Comparison of ENCODE assay signal across 10 mouse cellular contexts in genomic region chr15:10400415-10400814, GRCm38 (mm10). TPM values are rescaled to one million over a fixed set of nuclear protein-coding genes. Genes with fewer than 3 reads are reported as not detected.
A peak's percentile ranks its signal among the peaks of the same experiment; 100 is the strongest.
DNase-seq lines count a peak whose midpoint lies in the region; ATAC-seq and TF ChIP-seq lines count a peak whose summit lies in the region.
"Had no signal": no experiment of that assay in that cellular context is flagged by ENCODE, and none has a peak within 500 bp of the region (broad histone marks: within the 10 kb centered on the region; RNA-seq: fewer than 3 reads in every experiment).

No protein-coding gene starts in this region.

- no peak overlapping the region for H3K9ac ChIP-seq in heart, adult 2 months (ENCODE audit: low read depth, low read length)
- no peak overlapping the region for H3K9ac ChIP-seq in heart, embryonic 12.5 days
- H3K9ac ChIP-seq: neural tube, embryonic 12.5 days had no signal

- no peak overlapping the region for H3K4me2 ChIP-seq in heart, embryonic 12.5 days
- H3K4me2 ChIP-seq: neural tube, embryonic 12.5 days had no signal

- H3K4me3 ChIP-seq in heart, adult 2 months = no peak overlapping the region
- no peak overlapping the region for H3K4me3 ChIP-seq in heart, embryonic 12.5 days
- H3K4me3 ChIP-seq: neural tube, embryonic 12.5 days had no signal

- no peak overlapping the region for H3K27ac ChIP-seq in heart, adult 2 months
- H3K27ac ChIP-seq in heart, embryonic 12.5 days (ENCODE audit: poor library complexity, severe bottlenecking) = no peak overlapping the region
- H3K27ac ChIP-seq: neural tube, embryonic 12.5 days had no signal

- no peak for ATAC-seq in heart, embryonic 12.5 days (ENCODE audit: insufficient number of reproducible peaks, low FRiP score)

- 55% methylated on average over 3 of the region's 3 CpGs for WGBS in heart, adult 2 months
- 64% methylated on average over 3 of the region's 3 CpGs for WGBS in heart, embryonic 12.5 days

- H3K4me1 ChIP-seq in heart, adult 2 months (ENCODE audit: control insufficient read depth, insufficient read depth, low read length) = no peaks in the 10 kb centered on the region
- H3K4me1 ChIP-seq in heart, embryonic 12.5 days (replicated peaks) = no peaks in the 10 kb centered on the region
- H3K4me1 ChIP-seq: neural tube, embryonic 12.5 days had no signal

- H3K36me3 ChIP-seq in heart, adult 2 months (ENCODE audit: control insufficient read depth, insufficient read depth, low read length) = no peaks in the 10 kb centered on the region
- no peaks in the 10 kb centered on the region for H3K36me3 ChIP-seq in heart, embryonic 12.5 days
- H3K36me3 ChIP-seq: neural tube, embryonic 12.5 days had no signal

- H3K27me3 ChIP-seq in heart, adult 2 months (ENCODE audit: control insufficient read depth, insufficient read depth, low read length) = no peaks in the 10 kb centered on the region
- no peaks in the 10 kb centered on the region for H3K27me3 ChIP-seq in heart, embryonic 12.5 days (replicated peaks)
- H3K27me3 ChIP-seq: neural tube, embryonic 12.5 days had no signal

- no peak for TF ChIP-seq EP300 in heart, adult 2 months (IDR thresholded peaks at IDR 0.05; ENCODE audit: insufficient read depth, low read depth, low read length)

- no peak for TF ChIP-seq POLR2A in heart, adult 2 months (IDR thresholded peaks at IDR 0.05; ENCODE audit: insufficient read depth, low read depth, low read length)

- intact Hi-C loops in heart, adult 2 months (cut with DNase I) = no loop called here

- H3K9me3 ChIP-seq in heart, embryonic 12.5 days (replicated peaks) = no peaks in the 10 kb centered on the region
- H3K9me3 ChIP-seq: neural tube, embryonic 12.5 days had no signal

- DNase-seq in heart, adult 2 months = no peak
- DNase-seq in right cerebral cortex, adult 18-20 months = peak; percentile 32
- no peak for DNase-seq in right cerebral cortex, postnatal 4 days
- DNase-seq in induced T-regulatory cell, adult 2 months (ENCODE audit: low read depth) = peak; percentile 33
- peak; percentile 49 for DNase-seq in telencephalon, adult 2 months (ENCODE audit: low read depth, low spot score)
- no peak for DNase-seq in heart, adult 11 months
- no peak for DNase-seq in cerebellum, adult 9-10 months

- H3K79me2 ChIP-seq in heart, adult 2 months (replicated peaks; ENCODE audit: control insufficient read depth, insufficient read depth, low read length) = no peaks in the 10 kb centered on the region

- TF ChIP-seq CTCF in heart, adult 2 months (IDR thresholded peaks at IDR 0.05) = peak; percentile 30

RNA-seq across cellular contexts. Expression of gene Agxt2, which starts 42.1 kb away (rescaled TPM):
- total RNA-seq in heart, adult 2 months (2021) = not detected
- polyA plus RNA-seq in heart, adult 2 months (2012; rRNA removed) = not detected in 2 replicates
- not detected in 2 replicates for polyA plus RNA-seq in heart, embryonic 12.5 days (2016; fragmentation: Nextera tagmentation; extraction: Ambion mirVana)
- polyA plus RNA-seq: heart, embryonic 14.5 days; neural tube, embryonic 12.5 days had no signal

Comparison
In these comparisons a context has a peak if more than half of its experiments do, and no peak if none do; other contexts are left out.
1. DNase-seq: peak in right cerebral cortex, adult 18-20 months (single experiment), induced T-regulatory cell, adult 2 months (single experiment) and telencephalon, adult 2 months (single experiment); none in heart, adult 2 months (0 of 2), right cerebral cortex, postnatal 4 days (single experiment), heart, adult 11 months (single experiment) and cerebellum, adult 9-10 months (single experiment).